ENCODE assay signal across 8 mouse cellular contexts in the genomic region with DNA sequence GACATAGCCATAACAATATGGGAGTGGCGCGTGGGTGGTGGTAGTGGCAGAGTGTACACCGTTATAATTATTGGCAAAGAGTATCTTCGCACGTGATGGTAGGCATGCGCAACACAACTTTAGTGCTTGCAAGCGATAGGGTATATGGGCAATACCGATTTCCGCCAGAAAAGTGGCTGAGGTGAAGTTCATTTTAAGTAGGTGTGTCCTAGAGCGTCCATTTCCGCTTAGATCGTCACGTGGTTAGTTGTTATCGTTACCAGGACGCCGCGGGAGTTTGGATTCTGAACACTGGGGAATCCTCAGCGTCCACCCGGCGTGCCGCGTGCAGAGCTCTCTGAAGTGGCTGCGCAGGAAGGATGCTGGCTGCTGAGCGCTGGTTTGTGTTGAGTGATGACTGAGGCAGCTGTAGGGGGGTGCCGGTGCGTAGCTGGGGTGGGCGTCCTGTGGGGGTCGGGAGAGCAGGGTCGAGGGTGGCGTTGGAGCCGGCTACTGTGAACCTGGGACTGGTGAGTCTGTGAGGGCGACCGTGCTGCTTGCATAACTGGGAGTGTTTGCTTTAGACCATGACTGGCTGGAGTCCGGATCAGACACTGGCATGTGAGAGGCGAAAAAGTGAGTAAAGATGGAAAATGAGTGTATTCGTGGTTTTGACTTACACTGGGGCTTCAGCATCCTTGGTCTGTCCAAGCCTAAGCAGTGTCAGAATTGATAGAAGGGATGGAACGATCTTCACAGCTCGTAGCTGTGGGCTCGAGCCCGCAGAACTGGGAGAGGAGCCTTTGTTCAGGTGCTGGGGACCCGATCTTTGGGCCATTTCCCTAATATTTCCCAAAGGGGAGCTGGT. TPM values are rescaled to one million over a fixed set of nuclear protein-coding genes. Genes with fewer than 3 reads are reported as not detected.
DNase-seq lines count a peak whose midpoint lies in the region; ATAC-seq lines count a peak whose summit lies in the region.

A gene (plus strand): TSS at position 274 of the 847 bp plus-strand sequence.

- DNase-seq in T-cell, adult 2 months (ENCODE audit: low spot score), result peak; percentile 74
- DNase-seq in gastrocnemius, postnatal 14 days, result peak; percentile 39
- peak; percentile 35 for DNase-seq in hindlimb bud, embryonic 11.5 days (ENCODE audit: extremely low spot score, low read depth, low spot score)
- peak; percentile 36 for DNase-seq in left cerebral cortex, adult 11 months (ENCODE audit: low spot score)
- peak; percentile 36 for DNase-seq in lung, postnatal 14 days
- DNase-seq in ovary, postnatal 36 days (ENCODE audit: low spot score), result peak; percentile 58
- peak; percentile 43 for DNase-seq in urinary bladder, postnatal 14 days (ENCODE audit: low spot score)

- intact Hi-C loops in gastrocnemius, postnatal 14 days (cut with DNase I; ENCODE audit: low total_unique reads), result no loop called here

- ATAC-seq in common myeloid progenitor, adult 5-6 weeks (replicated peaks; ENCODE audit: low read depth, poor library complexity, severe bottlenecking), result peak; percentile 78

RNA-seq across cellular contexts. Expression of the gene that starts here (rescaled TPM):
- 0.09 TPM in 1 of 2 replicates, not detected in the other for total RNA-seq in common myeloid progenitor, adult 5-6 weeks (2017)
- total RNA-seq in gastrocnemius, postnatal 14 days (2021), result not detected

Comparison
In these comparisons a context has a peak if more than half of its experiments do, and no peak if none do; other contexts are left out.
1. Peak in every context shown above with its lines: DNase-seq and ATAC-seq.
2. Peak in ATAC-seq in common myeloid progenitor, adult 5-6 weeks; RNA of the gene not detected or under 1 TPM.
3. Peak in DNase-seq in gastrocnemius, postnatal 14 days; RNA of the gene not detected or under 1 TPM.